In genomic region chr4:141960037-141960436, GRCm38 (mm10) we compare ENCODE assay signal across 21 mouse cellular contexts. TPM values are rescaled to one million over a fixed set of nuclear protein-coding genes. Genes with fewer than 3 reads are reported as not detected.
A peak's percentile ranks its signal among the peaks of the same experiment; 100 is the strongest.
DNase-seq lines count a peak whose midpoint lies in the region; ATAC-seq lines count a peak whose summit lies in the region.
"Had no signal": no experiment of that assay in that cellular context is flagged by ENCODE, and none has a peak within 500 bp of the region (broad histone marks: within the 10 kb centered on the region; RNA-seq: fewer than 3 reads in every experiment).

No protein-coding gene starts in this region.

- DNase-seq in frontal cortex, postnatal 25 days (ENCODE audit: low spot score in 2 of 2): no peak
- DNase-seq in layer of hippocampus, adult 9-11 months: peak; percentile 1
- DNase-seq in layer of hippocampus, postnatal 10 days (ENCODE audit: low spot score in 2 of 2): no peak
- peak; percentile 40 for DNase-seq in brain, adult 2 months (ENCODE audit: low read depth, low spot score)
- DNase-seq in embryo, embryonic 10 days (ENCODE audit: low spot score): no peak
- DNase-seq: adrenal gland, adult 8-10 months; adrenal gland, postnatal 25 days; cerebellum, adult 11 months; cerebellum, adult 2 months; cerebellum, adult 9-11 months; cerebellum, postnatal 25 days; gastrocnemius, postnatal 25 days had no signal

- ATAC-seq in frontal cortex, adult (ENCODE audit: low TSS enrichment): 0 out of 2 replicates have a peak, but pooled peaks have one; percentile 26
- peak; percentile 36 for ATAC-seq in megakaryocyte progenitor cell, adult 5-6 weeks (replicated peaks; ENCODE audit: poor library complexity)
- ATAC-seq: activated CD4-positive, CD25-positive, alpha-beta regulatory T cell, adult 4 months; forebrain, embryonic 13.5 days; forebrain, embryonic 16.5 days; hindbrain, postnatal 0 days; inflammation-experienced regulatory T-cells, adult 6 months had no signal

RNA-seq across cellular contexts. Expression of gene Fhad1, which starts 54.8 kb away (rescaled TPM):
- total RNA-seq in layer of hippocampus, postnatal 10 days (2021): 1 to 10 TPM; 2.1 to 3.5 TPM
- total RNA-seq in megakaryocyte progenitor cell, adult 5-6 weeks (2015): 0.20 TPM in 1 of 2 replicates, not detected in the other
- total RNA-seq in megakaryocyte progenitor cell, adult 5-6 weeks (2017): 1.2 TPM in 1 of 2 replicates, not detected in the other
- total RNA-seq: common myeloid progenitor, adult 5-6 weeks; gastrocnemius, adult 8-10 months had no signal

Comparison
In these comparisons a context has a peak if more than half of its experiments do, and no peak if none do; other contexts are left out.
1. DNase-seq: peak in layer of hippocampus, adult 9-11 months (single experiment) and brain, adult 2 months (single experiment); none in frontal cortex, postnatal 25 days (0 of 2), layer of hippocampus, postnatal 10 days (0 of 2) and embryo, embryonic 10 days (single experiment).